Mouse (Mus musculus) lung, postnatal 25 days (tissue): ENCODE measurements around the gene Popdc3.
A peak's percentile ranks its signal among the peaks of the same experiment; 100 is the strongest.
"Not testable (repeated sequence)": the region's sequence is repeated elsewhere in the genome, so short reads cannot be mapped to it uniquely, and the experiment has no call there.

ENCODE experiments used
- DNase-seq: peaks from one replicate; pipeline ENCODE4 v3.0.0; 2022; ENCODE audit warnings: low spot score

Popdc3 gene

DNA sequence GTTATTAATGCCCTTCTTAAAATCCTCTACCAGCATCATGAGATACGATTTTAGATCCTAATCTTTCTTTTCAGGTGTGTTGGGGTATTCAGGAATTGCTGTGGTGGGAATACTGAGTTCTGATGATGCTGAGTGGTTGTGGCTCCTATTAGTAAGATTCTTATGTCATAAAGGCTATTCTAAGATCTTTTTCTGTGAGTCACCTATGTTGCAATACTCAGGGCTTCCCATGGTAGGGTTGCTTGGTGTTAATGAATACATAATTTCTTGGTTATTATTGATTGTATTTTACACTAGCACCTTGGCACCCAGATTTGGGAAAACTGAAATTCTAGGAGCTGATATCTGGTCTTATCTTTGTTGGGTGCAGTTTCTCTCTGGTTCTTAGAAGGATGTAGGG, 26.7 kb downstream of the Popdc3 start:
- DNase-seq, result no peak

DNA sequence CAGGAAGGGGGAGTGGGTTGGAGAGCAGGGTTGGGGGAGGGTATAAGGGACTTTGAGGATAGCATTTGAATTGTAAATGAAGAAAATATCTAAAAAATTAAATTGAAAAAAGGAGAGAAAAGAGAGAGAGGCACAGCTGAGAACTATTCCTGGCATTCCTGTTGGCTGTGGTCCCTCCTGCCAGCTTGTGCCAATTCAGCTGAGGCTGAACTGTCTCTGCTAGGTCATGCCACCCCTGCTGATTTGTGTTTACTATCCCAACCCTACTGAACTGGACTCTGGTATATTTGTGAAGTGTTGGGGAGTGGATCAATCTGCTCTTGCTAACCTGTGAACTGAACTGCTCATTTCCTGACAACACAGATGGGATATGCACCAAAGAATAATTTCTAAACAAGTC, 32.3 kb downstream of the Popdc3 start:
- DNase-seq, result no peak

DNA sequence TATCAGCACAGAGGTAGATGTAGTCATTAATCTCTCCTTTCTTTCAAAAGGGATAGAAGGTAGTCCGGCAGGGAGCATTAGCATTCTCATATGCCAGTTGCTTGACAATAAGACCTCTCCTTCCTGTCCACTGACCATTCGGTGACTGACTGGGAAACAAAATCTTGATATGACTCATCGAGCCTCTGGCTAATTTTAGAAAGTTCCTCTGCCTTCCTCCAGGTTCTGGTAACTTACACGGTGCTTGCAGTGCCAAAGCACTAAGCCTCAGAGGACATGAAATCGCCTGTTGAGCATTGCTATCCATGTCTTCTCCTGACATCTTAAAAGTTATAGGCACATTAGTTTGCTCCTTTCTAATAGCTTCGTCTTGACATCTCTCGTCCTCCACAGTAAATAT, 38.8 kb downstream of the Popdc3 start:
- no peak for DNase-seq

DNA sequence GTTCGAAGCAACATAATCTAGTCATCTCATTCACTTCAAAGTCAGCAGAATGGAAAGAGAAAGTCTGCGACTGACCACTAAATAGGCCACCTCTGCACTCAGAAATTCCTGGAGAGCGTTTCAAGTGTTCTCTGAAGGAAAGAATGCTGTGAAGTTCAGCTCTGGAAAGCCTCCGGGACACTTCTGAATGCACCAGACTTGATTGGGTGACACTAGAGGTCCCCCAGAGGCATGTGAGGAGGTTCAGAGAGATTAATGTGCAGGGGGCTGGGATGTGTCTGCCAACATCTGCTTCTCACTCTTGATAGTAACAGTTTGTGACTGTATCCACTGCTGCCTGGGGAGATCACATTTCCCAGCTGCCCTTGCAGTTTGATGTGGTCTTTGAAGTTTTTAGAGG, 52.1 kb downstream of the Popdc3 start:
- peak; percentile 33 for DNase-seq

DNA sequence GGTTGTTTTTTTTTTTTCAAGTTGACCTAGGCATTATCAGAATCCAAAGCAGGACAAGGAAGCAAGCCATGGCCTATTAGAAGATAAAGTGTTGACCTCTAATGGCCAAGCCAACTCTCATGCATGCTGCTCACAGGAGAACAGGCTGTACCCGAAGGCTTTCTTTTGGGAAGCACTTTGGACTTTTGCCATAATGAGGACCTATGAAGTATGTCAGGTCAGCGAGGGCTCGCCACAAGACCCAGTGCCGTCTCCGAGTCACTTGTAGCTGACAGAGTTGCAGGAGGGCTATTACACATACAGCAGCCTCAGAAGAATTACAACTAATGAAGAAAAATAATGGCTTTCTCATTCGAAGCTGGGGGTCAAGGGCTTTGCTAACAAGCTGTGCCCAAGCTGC, 55.5 kb downstream of the Popdc3 start:
- no peak for DNase-seq

DNA sequence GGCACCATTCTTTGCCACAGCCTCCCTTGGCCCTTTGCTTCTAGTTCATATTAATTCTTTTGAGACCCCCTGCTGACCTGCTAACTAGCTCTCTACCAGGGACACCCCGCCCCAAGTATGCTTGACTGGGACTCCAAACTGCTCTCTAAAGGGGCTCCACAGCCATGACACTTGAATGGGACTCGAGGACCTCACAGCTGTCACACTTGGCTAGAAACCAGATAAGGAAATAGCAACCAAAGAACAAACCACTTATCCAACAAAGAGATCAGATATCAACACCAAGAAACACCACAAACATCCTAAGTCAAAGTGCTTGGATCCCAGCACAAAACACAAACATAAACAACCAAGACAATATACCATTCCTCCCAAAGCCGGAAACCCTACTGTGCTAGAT, 58.4 kb downstream of the Popdc3 start:
- no peak for DNase-seq

DNA sequence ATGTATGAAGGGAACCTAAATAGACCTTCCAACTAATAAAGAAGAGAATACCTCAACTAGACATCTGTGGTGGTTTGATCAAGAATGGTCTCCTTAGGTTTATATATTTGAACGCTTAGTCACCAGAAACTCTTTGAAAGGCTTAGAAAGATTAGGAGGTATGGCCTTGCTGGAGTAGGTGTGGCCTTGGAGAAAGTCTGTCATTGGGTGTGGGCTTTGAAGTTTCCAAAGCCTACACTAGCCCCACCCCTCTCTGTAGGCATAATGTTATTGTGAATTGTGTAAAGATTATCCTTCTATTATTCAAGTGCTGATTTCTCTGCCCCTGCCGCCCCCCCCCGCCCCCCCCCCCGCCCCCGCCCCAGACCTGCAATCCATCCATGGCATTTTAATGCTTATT, 59.6 kb downstream of the Popdc3 start:
- DNase-seq, result no peak

DNA sequence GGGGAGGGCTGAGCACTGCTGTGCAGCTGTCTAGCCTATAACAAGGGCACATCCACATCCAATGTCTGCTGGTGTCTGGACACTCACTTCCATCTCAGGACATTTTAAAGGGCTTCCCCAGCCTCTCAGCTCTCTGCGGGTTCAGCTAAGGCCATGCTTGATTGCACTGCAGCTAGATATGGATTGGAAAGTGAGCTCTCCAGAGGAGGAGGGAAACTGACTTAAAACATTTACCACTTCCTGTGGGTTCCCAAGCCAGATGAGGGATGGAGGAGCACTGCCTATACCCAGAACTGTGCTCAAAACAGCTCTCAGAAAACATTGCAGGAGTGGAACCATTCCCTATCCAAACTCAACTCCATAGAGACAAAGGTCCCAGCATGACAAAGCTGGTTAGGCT, 82.6 kb downstream of the Popdc3 start:
- no peak for DNase-seq

DNA sequence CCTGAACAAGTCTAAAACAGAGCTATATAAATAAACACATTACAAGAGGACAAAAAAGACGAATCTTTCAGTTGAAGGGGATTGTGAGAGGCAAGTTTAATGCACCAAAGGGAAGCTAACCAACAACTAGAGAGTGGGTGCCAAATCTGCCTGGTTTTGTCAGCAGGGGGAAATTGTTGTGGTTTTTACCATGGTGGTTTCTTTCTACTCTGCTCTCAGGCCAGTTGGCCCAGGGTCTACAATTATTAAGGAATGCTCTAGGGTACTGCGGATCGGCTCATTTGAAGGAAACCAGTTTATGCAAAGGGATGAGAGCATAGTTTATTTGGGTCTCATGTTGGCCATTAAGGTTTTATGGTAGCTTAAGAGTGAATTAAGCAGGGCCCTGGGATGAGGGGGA, 84.2 kb downstream of the Popdc3 start:
- DNase-seq, result no peak

DNA sequence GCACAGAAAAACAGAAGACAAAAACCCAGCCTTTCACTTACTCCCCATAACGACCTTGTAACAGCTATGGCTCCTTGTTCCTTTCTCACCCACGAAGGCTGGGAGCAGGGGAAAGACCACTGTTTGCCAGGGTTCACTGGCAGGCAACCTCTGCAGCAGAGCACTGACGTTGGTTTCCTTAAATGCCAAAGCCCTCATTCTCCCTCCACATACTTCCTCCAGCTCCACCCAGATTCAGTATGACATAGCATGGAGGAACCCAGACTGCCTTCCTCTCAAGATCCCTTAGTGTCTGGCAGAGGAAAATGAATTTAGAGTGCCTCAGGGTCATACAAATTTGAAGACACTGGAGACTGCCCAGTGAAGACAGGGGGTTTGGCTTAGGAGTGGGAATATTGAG, 98.6 kb downstream of the Popdc3 start:
- no peak for DNase-seq

DNA sequence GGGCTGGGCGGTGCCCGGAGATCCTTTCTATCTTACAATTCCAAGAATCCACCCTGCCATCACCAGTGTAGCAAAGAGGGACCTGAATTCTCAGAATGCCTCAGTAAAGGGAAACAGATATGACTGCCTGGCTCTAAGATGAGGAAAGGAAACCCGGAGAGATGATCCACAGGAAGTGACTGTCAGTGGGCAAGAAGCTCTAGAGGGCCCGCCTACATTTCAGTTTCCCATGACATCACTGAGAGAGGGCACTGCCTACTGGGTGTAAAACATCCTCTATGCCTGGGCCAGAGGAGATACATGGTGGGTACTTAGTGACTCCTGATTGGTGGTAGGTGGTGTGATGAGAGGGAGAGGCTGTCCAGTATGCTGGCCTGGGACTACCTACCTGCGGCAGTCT, 99.1 kb downstream of the Popdc3 start:
- DNase-seq, result no peak

DNA sequence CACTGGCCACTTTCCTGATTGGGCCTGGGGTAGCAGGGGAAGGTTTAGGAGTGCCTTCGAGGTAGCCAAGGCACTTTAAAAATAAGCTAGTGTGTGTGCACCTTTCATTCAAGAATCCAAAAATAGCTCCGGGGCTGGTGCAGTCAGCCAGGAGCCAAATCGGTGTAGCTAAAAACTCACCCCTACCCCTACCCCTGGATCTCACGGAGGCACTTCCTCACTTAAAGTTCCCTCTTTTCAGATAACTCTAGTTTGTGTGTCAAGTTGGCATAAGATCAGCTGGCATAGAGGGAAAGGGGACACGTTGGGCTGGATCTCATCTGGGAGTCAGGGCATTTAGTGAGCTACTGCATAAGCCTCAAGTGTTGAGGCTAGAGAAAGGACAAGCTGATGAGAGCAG, 107.8 kb downstream of the Popdc3 start:
- no peak for DNase-seq

DNA sequence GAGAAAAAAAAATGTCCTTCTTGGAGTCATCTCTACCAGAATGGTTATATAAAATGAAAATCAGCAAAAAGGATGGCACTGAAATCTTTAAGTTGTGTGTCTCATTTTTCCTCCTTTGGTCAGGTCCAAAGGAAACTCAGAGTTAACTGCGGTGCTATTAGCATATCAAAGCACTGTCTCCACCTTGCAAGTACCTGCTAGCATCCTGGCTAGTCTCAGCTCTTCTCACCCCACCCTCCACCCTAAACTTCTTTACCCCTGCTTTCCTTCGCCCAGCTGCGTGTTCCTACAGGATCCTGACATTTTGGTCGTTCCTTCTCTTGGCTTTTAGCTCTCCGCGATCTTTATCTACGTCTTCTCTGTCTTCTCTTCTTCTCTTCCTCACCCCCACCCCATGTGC, 110.5 kb downstream of the Popdc3 start:
- no peak for DNase-seq

DNA sequence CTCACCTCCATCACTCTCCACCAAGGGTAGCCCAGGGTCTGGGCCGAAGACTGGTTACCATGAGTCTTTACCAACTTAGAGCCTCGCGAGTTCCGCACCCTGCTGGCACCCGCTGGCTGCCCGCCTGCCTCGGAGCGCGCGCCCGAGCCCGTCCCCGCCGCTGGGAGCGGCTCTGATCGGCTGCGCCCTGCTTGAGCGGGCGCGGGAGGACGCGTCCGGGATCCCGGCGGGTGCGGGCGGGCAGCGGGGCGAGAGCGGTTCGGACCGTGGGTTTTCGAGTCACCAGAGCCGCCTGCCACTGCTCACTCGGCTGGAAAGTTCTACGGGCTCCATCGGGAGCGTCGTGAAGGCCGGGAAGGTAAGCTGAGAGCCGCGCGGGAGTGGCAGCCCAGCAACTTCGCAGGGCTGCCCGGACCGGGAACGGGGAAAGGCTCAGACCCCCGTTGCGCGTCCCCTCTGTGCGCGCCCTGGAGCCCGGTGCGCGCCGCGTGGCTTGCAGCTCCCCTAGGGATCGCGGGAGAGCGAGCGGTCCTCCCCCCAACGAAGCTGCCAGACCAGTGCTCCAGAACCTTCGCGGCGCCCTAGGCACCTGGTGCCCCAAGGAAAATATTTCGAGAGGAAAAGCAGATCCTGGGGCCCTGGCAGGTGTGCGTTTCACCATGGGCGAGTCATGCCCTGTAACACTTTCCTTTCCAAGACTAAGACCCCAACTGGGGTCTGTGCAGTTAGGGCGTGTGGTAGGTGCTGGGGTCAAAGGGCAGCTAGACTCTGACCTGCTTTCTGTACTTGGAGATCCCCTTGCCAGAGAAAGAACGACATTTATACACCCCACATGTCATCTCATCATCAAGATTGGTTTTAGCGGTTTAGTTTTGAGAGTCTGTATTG, 111.6 kb downstream of the Popdc3 start:
- no peak for DNase-seq

DNA sequence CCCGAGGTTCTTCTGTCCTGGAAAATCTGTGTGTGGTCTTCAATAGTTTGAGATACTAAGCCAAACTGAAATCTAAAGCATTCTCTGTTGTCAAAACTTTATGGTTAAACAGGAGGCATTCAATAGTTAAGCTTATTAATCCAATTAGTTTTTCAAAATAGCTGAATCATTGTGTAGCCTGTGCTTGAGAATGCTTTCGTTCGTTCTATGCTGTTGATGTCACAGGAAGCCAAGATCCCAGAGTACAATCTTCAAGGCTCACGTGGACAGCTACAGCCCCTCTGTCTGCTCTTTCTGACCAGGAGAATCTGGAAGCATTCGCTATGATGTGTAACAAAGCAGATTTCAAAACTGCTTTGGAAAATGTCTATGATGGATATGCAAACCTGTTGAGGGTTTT, 112.7 kb downstream of the Popdc3 start:
- DNase-seq, result no peak

DNA sequence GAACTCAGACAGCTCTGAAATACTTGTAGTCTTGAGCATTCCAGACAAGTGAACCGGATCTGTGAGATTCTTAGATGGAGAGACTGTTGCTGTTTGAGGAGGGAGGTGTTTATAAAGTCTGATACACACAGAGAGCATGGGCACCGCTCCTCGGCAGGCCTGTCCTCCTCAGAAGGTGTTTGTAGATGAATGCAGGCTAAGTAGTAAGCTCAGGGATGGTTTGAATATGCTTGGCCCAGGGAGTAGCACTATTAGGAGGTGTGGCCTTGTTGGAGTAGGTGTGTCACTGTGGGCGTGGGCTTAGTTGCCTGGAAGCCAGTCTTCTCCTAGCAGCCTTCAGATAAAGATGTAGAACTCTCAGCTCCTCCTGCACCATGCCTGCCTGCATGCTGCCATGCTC, 114.3 kb downstream of the Popdc3 start:
- not testable (repeated sequence) for DNase-seq

DNA sequence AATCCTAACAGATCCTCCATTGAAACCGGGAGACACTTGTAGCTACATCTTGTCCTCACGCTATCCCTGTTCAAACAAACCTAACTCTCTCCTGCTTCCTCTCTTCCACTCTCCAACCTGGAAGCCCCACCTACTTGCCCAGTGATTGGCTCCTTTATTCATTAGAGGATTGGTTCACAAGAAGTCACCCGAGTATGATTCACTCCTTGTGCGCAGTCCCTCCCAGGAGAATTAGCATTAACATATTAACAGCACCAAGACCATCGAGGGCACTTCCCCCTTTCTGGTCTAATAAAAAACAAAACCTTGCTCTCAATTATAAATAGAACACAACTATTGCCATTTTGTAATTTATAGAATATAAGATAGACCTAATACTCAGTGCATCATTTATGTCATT, 117.2 kb downstream of the Popdc3 start:
- no peak for DNase-seq

DNA sequence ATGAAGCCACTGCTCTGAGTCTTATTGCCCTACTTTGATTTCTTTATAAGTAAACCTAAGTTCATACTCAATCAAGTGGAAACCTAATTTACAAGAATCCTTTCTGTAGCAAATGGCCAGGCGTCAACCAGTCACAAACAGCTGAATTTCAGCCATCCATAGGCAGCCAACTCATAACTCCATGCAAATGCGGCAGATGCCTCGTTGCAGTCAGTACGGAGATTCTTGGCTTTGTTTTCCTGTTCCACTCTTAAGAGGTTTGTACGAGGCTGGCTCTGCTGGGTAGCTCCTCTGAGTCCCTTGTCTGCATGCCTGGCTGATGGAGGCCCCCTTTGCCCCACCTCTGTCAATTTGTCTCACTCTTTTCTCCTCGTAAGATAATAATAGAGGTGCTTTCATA, 120.6 kb downstream of the Popdc3 start:
- no peak for DNase-seq

DNA sequence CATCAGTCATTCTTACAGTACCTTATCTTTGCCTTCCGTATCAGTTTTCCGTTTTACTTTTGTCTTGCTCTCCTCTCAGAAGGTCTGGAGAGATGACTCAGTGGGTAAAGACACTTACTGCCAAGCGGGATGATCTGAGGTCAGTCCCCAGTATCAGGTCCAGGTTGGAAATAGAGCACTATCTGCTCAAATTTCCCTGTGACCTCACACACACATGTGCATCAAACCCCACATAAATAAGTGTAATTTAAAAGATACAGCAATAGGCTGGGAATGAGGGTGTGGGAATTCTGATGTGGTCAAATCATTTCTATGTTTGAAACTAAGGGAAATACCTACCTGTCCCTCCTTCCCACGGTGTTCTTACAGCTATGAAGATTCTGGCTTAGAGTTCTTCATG, 121.6 kb downstream of the Popdc3 start:
- DNase-seq, result no peak

DNA sequence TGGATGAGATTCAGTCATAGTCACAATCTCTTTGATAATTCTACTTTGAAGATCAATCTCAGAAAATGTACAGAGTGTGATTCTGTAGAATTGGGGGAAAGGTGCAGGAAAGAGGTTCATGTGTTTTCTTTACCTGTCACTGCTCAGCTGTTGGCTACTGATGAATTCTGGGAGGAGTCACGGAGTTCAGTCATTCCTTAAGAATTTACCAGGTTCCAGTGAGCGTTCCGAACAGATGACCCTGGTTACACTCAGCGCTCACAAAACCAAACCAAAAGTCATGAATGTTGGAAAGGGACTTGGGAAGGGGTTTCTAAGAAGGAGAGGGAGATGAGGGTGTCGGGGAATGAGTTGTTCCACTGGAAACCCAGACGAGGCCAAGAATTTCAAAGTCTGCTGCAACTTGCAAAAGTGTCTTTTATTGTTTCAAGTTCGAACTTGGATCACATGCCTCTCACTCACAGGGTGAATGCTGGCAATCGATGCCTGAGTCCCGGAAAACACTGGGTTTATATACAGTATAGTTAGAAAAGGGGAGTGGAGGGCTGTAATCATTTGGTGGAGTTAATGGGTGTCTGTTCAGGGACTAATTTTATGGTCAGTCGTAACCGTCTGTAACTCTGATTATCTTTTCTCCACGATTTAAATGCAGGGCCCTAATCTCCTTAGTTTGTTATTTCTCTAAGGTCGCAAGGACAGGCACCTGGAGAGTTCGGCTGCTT, 125.6 kb downstream of the Popdc3 start:
- no peak for DNase-seq

DNA sequence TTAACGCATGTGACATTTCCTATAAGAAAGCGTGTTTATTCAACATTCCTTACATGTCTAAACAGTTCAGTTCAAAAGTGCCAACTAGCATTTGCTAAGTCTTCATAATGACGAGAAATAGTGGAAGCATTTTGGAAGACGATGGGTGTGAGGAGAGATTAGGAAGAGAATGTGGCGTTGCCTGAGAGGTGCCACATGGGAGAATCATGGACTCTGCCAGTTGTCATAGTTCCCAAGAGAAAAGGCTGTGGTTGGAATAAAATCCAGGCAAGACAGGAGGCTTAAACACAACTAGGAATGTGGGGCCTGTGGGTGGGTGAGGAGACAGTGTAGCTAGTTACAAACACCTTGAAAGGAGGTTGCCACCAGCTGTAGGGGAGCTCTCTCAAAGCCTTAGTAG, 127.3 kb downstream of the Popdc3 start:
- no peak for DNase-seq

DNA sequence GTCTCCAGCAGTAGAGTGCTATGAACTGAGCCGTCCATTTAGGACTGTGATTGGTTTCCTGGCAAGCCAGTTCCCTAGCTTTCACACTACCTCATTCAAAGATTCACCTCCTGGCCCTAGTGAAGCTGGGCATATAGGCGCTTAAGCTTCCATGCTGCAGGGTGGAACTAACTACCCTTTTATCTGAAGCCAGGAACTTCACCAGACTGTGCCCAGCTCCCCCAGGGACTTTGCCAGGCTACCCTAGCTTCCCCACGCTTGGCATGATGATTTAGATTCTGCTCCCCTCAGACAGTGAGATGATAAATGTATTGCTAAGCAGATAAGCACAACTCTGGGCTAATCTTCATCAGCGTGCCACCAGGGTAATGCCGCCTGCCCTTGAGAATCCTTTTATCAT, 133.2 kb downstream of the Popdc3 start:
- no peak for DNase-seq

DNA sequence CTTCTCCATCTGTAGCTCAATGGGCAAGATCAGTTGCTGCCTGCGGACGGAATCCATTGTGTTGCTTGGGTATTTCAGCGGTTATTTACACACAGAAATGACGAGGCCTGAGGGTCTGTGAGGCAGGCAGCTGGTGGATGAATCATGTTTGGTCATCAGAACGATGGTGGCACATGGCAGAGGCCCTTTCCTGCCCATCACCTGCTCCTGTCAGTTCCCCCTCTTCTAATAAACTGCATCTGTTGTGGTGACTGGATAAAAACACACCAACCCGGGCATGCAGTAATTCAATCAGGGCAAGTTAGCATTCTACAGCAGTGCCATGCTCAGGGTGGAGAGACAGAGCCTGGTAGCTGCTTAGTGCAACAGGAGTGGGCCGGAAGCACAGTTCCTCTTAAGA, 133.7 kb downstream of the Popdc3 start:
- DNase-seq, result no peak

DNA sequence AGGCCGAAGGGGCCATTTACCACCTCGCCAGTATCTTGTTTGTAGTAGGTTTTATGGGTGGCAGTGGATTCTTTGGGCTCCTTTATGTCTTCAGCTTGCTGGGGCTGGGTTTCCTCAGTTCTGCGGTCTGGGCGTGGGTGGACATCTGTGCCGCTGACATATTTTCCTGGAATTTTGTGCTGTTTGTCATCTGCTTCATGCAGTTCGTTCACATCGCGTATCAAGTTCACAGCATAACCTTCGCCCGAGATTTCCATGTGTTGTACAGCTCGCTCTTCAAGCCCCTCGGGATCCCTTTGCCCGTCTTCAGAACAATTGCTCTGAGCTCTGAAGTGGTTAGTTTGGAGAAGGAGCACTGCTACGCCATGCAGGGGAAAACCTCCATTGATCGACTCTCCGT, 137.0 kb downstream of the Popdc3 start:
- DNase-seq, result no peak
